Mouse (Mus musculus) stomach, postnatal 0 days (tissue): ENCODE data around the gene Adcy5.

Source experiments
- CTCF ChIP-seq: IDR thresholded peaks from 2 replicates; pipeline ENCODE4 v1.5.1; 2016; ENCODE audit warnings: antibody characterized with exemption, low read depth, mild to moderate bottlenecking, moderate library complexity
- EP300 ChIP-seq: optimal IDR thresholded peaks from 2 replicates; pipeline ENCODE3; 2016; ENCODE audit warnings: antibody characterized with exemption

GRCm38 (mm10) chr16:35237091-35237490 lies 82.4 kb downstream of the Adcy5 start:
- TF ChIP-seq CTCF (no peak), EP300 (no peak)
